Mouse (Mus musculus) mature B cell (primary cell): ENCODE measurements at regions not wholly inside any gene's neighbourhood (a gene's known extent, or its start where the extent isn't known, plus 50 kb on each side); places are given as distances from the start of the nearest gene placed in this dataset.
"Not testable (repeated sequence)": the region's sequence is repeated elsewhere in the genome, so short reads cannot be mapped to it uniquely, and the experiment has no call there.

ENCODE experiments used
- in situ Hi-C: fragments of 300-500 bp; cut with MboI; formaldehyde crosslinking; loops from 2 replicates; pipeline ENCODE4 v1.14.3; 2019

DNA sequence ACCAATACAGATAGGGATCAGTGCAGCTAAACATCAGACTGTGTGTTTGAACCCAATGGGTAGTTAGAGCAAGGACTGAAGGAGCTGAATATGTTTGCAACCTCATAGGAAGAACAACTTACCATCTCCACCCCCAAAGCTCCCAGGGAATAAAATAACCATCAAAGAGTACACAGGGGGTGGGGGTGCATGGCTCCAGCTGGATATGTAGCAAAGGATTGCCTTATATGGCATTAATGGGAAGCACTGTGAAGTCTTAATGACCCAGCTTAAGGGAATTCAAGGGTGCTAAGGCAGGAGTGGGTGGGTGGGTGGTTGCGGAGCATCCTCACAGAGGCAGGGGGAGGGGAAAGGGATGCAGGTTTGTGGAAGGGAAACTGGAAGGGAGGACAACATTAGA lies 404.0 kb upstream of the Gm12887 start:
- in situ Hi-C loops: loop anchor here (25.0 kb wide), 1 partner anchor 536 kb away; no protein-coding TSS in a partner anchor

DNA sequence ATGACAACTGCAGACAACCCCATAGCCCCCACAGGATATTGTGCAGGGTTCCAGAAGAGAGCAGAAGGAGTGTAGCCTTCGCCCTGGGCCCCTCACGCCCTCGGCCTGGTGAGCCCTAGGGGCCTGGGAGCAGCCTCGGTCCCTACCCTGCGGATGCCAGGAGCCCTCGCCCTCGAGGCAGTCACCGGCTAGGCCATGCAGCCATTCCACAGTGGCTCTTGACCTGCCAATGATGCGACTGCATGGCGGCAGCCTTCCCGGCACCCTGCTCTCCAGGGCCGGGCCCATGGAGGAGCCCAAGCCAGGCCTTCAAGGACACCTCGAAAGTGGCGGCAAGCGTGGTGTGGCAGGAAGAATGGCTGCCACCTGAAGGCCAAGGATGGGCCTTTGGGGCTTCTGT lies 401.0 kb upstream of the Gm12887 start:
- in situ Hi-C loops: no loop called here

DNA sequence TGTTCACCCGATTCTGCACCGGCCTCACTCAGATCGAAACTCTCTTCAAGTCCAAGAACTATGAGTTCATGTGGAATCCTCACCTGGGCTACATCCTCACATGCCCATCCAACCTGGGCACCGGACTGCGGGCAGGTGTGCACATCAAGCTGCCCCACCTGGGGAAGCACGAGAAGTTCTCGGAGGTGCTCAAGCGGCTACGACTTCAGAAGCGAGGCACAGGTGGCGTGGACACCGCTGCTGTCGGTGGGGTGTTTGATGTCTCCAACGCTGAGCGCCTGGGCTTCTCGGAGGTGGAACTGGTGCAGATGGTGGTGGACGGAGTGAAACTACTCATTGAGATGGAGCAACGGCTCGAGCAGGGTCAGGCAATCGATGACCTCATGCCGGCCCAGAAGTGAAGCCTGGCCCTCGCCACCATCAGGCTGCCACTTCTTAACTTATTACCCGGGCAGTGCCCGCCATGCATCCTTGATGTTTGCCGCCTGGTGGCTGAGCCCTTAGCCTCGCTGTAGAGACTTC lies 387.1 kb upstream of the Gm12887 start:
- in situ Hi-C loops: not testable (repeated sequence)

DNA sequence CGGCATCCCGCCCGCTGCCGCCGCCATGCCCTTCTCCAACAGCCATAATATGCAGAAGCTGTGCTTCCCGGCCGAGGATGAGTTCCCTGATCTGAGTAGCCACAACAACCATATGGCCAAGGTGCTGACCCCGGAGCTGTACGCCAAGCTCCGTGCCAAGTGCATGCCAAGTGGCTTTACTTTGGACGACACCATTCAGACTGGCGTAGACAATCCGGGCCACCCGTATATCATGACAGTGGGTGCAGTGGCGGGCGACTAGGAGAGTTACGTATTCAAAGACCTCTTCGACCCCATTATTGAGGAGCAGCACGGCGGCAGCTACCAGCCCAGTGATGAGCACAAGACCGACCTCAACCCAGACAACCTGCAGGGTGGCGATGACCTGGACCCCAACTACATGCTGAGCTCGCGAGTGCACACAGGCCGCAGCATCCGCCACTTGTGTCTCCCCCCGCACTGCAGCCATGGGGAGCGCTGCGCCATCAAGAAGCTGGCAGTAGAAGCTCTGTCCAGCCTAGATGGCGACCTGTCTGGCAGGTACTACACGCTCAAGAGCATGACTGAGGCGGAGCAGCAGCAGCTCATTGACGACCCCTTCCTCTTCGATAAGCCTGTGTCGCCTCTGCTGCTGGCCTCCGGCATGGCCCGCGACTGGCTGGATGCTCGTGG lies 386.4 kb upstream of the Gm12887 start:
- in situ Hi-C loops: no loop called here

DNA sequence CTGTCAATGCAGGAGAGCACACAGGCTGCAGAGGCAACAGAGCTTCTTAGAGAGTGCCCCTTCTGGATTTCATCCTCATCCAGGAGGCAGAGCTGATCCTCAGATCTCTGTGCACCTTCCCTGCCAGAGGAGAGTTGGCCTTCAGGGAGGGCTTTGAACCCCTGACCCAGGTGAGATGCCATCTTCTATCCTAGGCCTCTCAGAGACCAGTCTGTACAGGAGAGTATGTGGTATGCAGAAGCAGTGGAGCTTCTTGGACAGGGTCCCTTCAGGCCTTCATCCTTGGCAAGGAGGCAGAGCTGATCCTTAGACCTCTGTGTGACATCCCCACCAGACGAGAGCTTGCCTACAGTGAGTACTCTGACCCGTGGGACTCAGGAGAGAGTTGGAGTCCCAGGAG lies 364.8 kb upstream of the Gm12887 start:
- in situ Hi-C loops: no loop called here

DNA sequence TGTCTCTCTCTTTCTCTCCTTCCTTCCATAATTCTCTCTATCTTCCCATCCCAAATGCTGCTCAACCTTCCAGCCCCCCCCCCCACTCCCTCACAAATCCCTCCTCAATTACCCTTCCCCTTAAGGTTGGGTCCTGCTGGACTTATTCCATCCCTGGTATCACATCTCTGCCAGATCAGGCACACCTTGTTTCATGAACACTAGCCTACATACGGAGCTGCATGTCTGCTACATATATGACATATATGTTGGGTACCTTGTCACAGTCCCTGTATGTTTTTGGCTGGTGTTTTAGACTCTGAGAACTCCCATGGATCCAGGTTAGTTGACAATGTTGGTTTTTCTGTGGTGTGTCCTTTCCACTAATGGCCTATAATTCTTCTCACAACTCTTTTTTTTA lies 363.5 kb upstream of the Gm12887 start:
- in situ Hi-C loops: no loop called here

DNA sequence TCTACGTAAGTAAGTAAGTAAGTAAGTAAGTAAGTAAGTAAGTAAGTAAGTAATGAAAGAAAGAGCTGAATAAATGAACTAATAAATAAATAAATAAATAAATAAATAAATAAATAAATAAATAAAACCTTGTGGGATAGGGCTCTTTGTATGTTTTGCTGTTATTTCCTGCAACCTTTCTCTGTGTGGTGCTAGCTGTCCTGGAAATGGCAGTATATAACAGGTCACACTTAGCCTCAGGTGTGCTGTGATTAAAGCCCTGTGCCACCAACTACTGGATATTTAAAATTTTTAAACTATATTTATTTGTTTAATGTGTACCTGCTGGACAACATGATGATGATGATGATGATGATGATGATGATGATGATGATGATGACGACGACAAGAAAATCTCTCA lies 353.9 kb upstream of the Gm12887 start:
- in situ Hi-C loops: no loop called here
